Mouse (Mus musculus): Measurements from ENCODE around the gene Ppp1r12b. TPM values are rescaled to one million over a fixed set of nuclear protein-coding genes. Genes with fewer than 3 reads are reported as not detected.

The Ppp1r12b gene
- 9.3 and 13.0 TPM in 2 replicates for total RNA-seq (2023)

DNA sequence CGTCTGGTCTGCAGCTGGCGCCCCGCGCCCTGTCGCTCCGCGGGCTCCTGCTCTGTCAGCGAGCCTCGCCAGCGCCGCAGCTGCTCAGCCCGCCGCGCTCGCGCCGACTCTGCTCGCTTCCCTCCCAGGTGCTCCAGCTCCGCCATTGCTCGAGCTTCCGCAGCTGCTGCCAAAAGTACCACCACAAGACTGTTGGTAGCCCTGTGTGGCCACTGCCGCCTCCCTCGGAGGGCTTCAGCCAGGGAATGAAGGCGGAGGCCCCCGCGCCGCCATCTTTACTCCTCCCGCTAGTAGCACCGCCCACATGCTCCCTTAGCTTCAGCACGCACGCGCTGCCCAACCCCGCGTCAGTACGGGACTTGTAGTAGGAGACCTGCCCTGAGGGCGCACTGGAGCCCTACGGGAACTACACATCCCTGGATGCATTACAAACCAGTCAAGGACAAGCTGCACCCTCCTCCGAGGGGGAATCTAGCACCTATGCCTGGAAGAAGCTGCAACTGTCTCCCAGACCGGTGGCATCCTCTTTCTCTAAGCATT is at the start of gene Ppp1r12b:
TSS of gene Ppp1r12b (minus strand) at position 306 of the 540 bp plus-strand sequence.

DNA sequence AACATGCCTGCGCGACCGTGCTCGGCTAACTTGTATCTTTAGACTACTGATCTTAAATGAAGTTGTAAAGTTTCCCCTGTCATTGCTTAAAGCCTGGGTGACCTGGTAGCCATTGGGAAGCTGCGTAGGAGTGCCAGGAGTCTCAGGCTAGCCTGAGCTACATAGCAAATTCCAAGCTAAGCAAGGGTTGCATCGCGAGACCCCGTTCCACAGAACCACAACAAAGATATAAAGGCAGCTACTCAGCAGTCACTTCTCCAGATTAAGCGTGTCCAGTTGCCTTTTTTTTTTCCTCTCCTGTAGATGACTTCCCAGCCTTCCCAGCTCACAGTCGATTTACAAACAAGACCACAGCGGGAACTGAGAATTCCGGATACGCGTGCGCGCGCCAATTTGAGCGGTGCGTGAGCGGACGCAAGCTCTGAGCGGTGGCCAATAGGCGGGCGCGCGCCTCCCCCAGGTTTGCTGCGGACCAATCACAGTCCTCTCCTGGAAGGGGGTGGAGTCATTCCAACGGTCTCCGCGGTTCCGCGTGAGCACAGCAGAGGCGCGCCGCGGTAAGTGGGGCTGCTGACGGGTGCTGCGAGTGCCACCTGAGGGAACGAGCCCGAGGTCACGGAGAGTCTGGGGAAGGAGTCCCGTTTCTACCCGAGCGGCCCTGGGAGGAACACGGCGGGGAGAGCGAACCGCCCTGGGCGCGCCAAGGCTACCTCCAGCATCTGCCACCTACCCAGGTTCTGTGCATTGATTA is 6.5 kb upstream of the Ppp1r12b start, which contains the start of gene Ube2t:
TSS of gene Ube2t (plus strand) at position 513 of the 751 bp plus-strand sequence.

Other genes with a start within 250 kb of the Ppp1r12b start
- gene Ube2t, start 6.6 kb upstream of the Ppp1r12b start, total RNA-seq (2023) = 11.6 and 11.8 TPM in 2 replicates
- not detected in 2 replicates for gene Lgr6, start 149.3 kb upstream of the Ppp1r12b start, total RNA-seq (2023)
- 52.8 and 54.5 TPM in 2 replicates for gene Ptpn7, start 176.8 kb upstream of the Ppp1r12b start, total RNA-seq (2023)
- gene Arl8a, start 190.9 kb upstream of the Ppp1r12b start, total RNA-seq (2023) = 105 and 113 TPM in 2 replicates
- not detected in 2 replicates for gene Gpr37l1, start 211.7 kb upstream of the Ppp1r12b start, total RNA-seq (2023)